In genomic region chr5:96793953-96794635, GRCm38 (mm10) we compare ENCODE assay signal across 8 mouse cellular contexts. TPM values are rescaled to one million over a fixed set of nuclear protein-coding genes. Genes with fewer than 3 reads are reported as not detected.
DNase-seq lines count a peak whose midpoint lies in the region; ATAC-seq lines count a peak whose summit lies in the region.

No protein-coding gene starts in this region.

- peak overlapping the region; percentile 70; the same call in 1 of the 2 replicates for H3K9ac ChIP-seq in embryonic facial prominence, embryonic 13.5 days
- no peak overlapping the region for H3K9ac ChIP-seq in intestine, embryonic 15.5 days
- H3K9ac ChIP-seq in midbrain, embryonic 13.5 days (replicated peaks), result no peak overlapping the region

- peak overlapping the region; percentile 90 for H3K4me2 ChIP-seq in embryonic facial prominence, embryonic 13.5 days
- H3K4me2 ChIP-seq in intestine, embryonic 15.5 days (replicated peaks), result peak overlapping the region; percentile 94
- H3K4me2 ChIP-seq in midbrain, embryonic 13.5 days (replicated peaks), result peak overlapping the region; percentile 68

- no peak for ATAC-seq in embryonic facial prominence, embryonic 13.5 days (ENCODE audit: insufficient number of reproducible peaks, insufficient read depth, low FRiP score, low TSS enrichment, low read depth)
- ATAC-seq in intestine, embryonic 15.5 days, result no peak
- no peak for ATAC-seq in midbrain, embryonic 13.5 days

- H3K27ac ChIP-seq in embryonic facial prominence, embryonic 13.5 days, result no peak overlapping the region
- no peak overlapping the region for H3K27ac ChIP-seq in intestine, embryonic 15.5 days
- no peak overlapping the region for H3K27ac ChIP-seq in midbrain, embryonic 13.5 days

- peak overlapping the region; percentile 51 for H3K4me3 ChIP-seq in embryonic facial prominence, embryonic 13.5 days
- peak overlapping the region; percentile 50 for H3K4me3 ChIP-seq in intestine, embryonic 15.5 days (replicated peaks)
- H3K4me3 ChIP-seq in midbrain, embryonic 13.5 days (replicated peaks), result peak overlapping the region; percentile 37; the same call in 1 of the 2 replicates

- no peaks in the 10 kb centered on the region for H3K36me3 ChIP-seq in embryonic facial prominence, embryonic 13.5 days
- no peaks in the 10 kb centered on the region for H3K36me3 ChIP-seq in intestine, embryonic 15.5 days
- no peaks in the 10 kb centered on the region for H3K36me3 ChIP-seq in midbrain, embryonic 13.5 days

- peaks cover 9% of the 10 kb centered on the region; the same call in 1 of the 2 replicates for H3K4me1 ChIP-seq in embryonic facial prominence, embryonic 13.5 days
- H3K4me1 ChIP-seq in intestine, embryonic 15.5 days (replicated peaks), result peaks cover 7% of the 10 kb centered on the region; the same call in 1 of the 2 replicates
- H3K4me1 ChIP-seq in midbrain, embryonic 13.5 days (replicated peaks), result 0 out of 2 replicates have a peak, but pooled peaks cover 7% of the 10 kb centered on the region

- no peaks in the 10 kb centered on the region for H3K9me3 ChIP-seq in embryonic facial prominence, embryonic 13.5 days
- no peaks in the 10 kb centered on the region for H3K9me3 ChIP-seq in intestine, embryonic 15.5 days
- H3K9me3 ChIP-seq in midbrain, embryonic 13.5 days, result no peaks in the 10 kb centered on the region

- peak; percentile 31 for DNase-seq in heart, adult 8-10 months (ENCODE audit: low spot score)
- DNase-seq in heart, postnatal 4 days, result no peak
- no peak for DNase-seq in retina, postnatal 1 day
- no peak for DNase-seq in B cell, adult 2 months
- DNase-seq in spleen, postnatal 10 days (ENCODE audit: low spot score in 2 of 2), result no peak

- 55% methylated on average over 10 of the region's 10 CpGs for WGBS in embryonic facial prominence, embryonic 13.5 days
- WGBS in intestine, embryonic 15.5 days, result 36% methylated on average over 10 of the region's 10 CpGs
- 57% methylated on average over 10 of the region's 10 CpGs for WGBS in midbrain, embryonic 13.5 days

- H3K27me3 ChIP-seq in embryonic facial prominence, embryonic 13.5 days, result peaks cover 6% of the 10 kb centered on the region
- H3K27me3 ChIP-seq in intestine, embryonic 15.5 days (replicated peaks), result no peaks in the 10 kb centered on the region
- H3K27me3 ChIP-seq in midbrain, embryonic 13.5 days, result peaks cover 16% of the 10 kb centered on the region; the same call in 1 of the 2 replicates

RNA-seq across cellular contexts. Expression of gene Anxa3, which starts 1.0 kb away (rescaled TPM):
- 10 to 100 TPM; 21.1 to 30.2 (median 26.6) TPM for total RNA-seq in heart, adult 8-10 months (2022)
- 10 to 100 TPM; 43.7 to 49.1 TPM for total RNA-seq in heart, postnatal 4 days (2021)
- 24.3 and 29.5 TPM in 2 replicates for polyA plus RNA-seq in embryonic facial prominence, embryonic 13.5 days (2015; fragmentation: Nextera tagmentation; extraction: Ambion mirVana)
- 48.3 and 50.1 TPM in 2 replicates for polyA plus RNA-seq in intestine, embryonic 15.5 days (2015; fragmentation: Nextera tagmentation; extraction: Ambion mirVana)
- polyA plus RNA-seq in midbrain, embryonic 13.5 days (2015; fragmentation: Nextera tagmentation; extraction: Ambion mirVana), result 21.7 and 22.7 TPM in 2 replicates
